Mouse (Mus musculus) embryonic stem cell, embryonic (primary cell): ENCODE results near the gene Naif1.
"Not testable (repeated sequence)": the region's sequence is repeated elsewhere in the genome, so short reads cannot be mapped to it uniquely, and the experiment has no call there.

ENCODE experiments used
- CTCF ChIA-PET, 4 experiments: fragments of 300-600 bp in 2 of 4; fragments of 350-600 bp in 2 of 4; sonication (Branson Sonifier 250); formaldehyde crosslinking; loops; one replicate each; lab custom pipeline; 2022; ENCODE audit warnings: inconsistent platforms in 2 of 4; lab: Charles Lee
- POLR2A ChIA-PET, 4 experiments: fragments of 300-600 bp in 2 of 4; fragments of 350-600 bp in 2 of 4; sonication (Branson Sonifier 250); formaldehyde crosslinking; loops; one replicate each; lab custom pipeline; 2022; ENCODE audit warnings: antibody characterized with exemption in 4 of 4, inconsistent platforms in 1 of 4; lab: Charles Lee

Naif1 gene

GRCm38 (mm10) chr2:32471001-32471680 lies 20.9 kb downstream of the Naif1 start:
- ChIA-PET CTCF (interaction anchor here in 3 of 4 experiments (0.6 to 1.1 kb wide), 3 partner anchors 12 to 196 kb away, joined by 3 read pairs; no protein-coding TSS in a partner anchor), POLR2A (interaction anchor here in 1 of 4 experiments (0.7 kb wide), 1 partner anchor 43 kb away, joined by 3 read pairs; no protein-coding TSS in a partner anchor)

GRCm38 (mm10) chr2:32471681-32472061 lies 21.4 kb downstream of the Naif1 start:
- ChIA-PET POLR2A (interaction anchor here in 1 of 4 experiments (0.7 kb wide), 1 partner anchor 42 kb away, joined by 3 read pairs; no protein-coding TSS in a partner anchor), CTCF (interaction anchor here in 3 of 4 experiments (0.6 to 1.1 kb wide), 3 partner anchors 12 to 195 kb away, joined by 3 read pairs; no protein-coding TSS in a partner anchor)

- CTCF ChIA-PET, POLR2A ChIA-PET: not testable (repeated sequence)
Observed at GRCm38 (mm10) chr2:32475361-32475760, 25.1 kb downstream of the Naif1 start.

- POLR2A ChIA-PET, result interaction anchor here in 2 of 4 experiments (1.3 to 1.6 kb wide), 2 partner anchors 31 to 61 kb away, joined by 3 to 6 read pairs; partner anchors contain the start of gene Slc25a25 (in 1 of the 2)
- CTCF ChIA-PET, result interaction anchor here in 2 of 4 experiments (0.9 to 1.5 kb wide), 9 partner anchors 9 to 348 kb away, joined by 3 to 13 read pairs (median 4); partner anchors contain the start of gene Dpm2 (in 1 of the 2)
Observed at GRCm38 (mm10) chr2:32482351-32482750, 32.1 kb downstream of the Naif1 start.

- CTCF ChIA-PET, result interaction anchor here (0.6 to 1.6 kb wide), 34 partner anchors 8 to 361 kb away, joined by 3 to 13 read pairs (median 3); partner anchors contain the start of genes 9430097D07Rik (in 2 of the 4), Dpm2 (in 1 of the 4), Pip5kl1 (in 1 of the 4) and Slc25a25 (in 1 of the 4)
Observed at GRCm38 (mm10) chr2:32483179-32483875, 33.1 kb downstream of the Naif1 start.

GRCm38 (mm10) chr2:32484933-32485332 lies 34.7 kb downstream of the Naif1 start:
- ChIA-PET CTCF (interaction anchor here (0.6 to 6.3 kb wide), 23 partner anchors 9 to 351 kb away, joined by 3 to 117 read pairs (median 4); partner anchors contain the start of genes Pip5kl1 (in 1 of the 4) and St6galnac4 (in 1 of the 4)), POLR2A (interaction anchor here in 3 of 4 experiments (0.5 to 5.1 kb wide), 21 partner anchors 17 to 338 kb away, joined by 3 to 15 read pairs (median 4); partner anchors contain the start of gene Slc25a25 (in 1 of the 3))

More at GRCm38 (mm10) chr2:32483179-32483875, 33.1 kb downstream of the Naif1 start:
- POLR2A ChIA-PET, result interaction anchor here in 3 of 4 experiments (0.6 to 1.6 kb wide), 11 partner anchors 10 to 1620 kb away, joined by 3 to 10 read pairs (median 4); partner anchors contain the start of gene Slc25a25 (in 1 of the 3)

- CTCF ChIA-PET, result interaction anchor here (0.5 to 6.3 kb wide), 25 partner anchors 8 to 533 kb away, joined by 3 to 117 read pairs (median 5); partner anchors contain the start of genes 1110008P14Rik (in 1 of the 4), Dnm1 (in 1 of the 4), Pip5kl1 (in 1 of the 4) and Swi5 (in 1 of the 4)
- POLR2A ChIA-PET, result interaction anchor here in 3 of 4 experiments (0.7 to 5.1 kb wide), 23 partner anchors 21 to 326 kb away, joined by 3 to 15 read pairs (median 4); partner anchors contain the start of genes Slc25a25 (in 2 of the 3) and Naif1 (in 1 of the 3)
Observed at GRCm38 (mm10) chr2:32485751-32486150, 35.5 kb downstream of the Naif1 start.

- ChIA-PET CTCF (interaction anchor here (0.5 to 6.3 kb wide), 57 partner anchors 7 to 983 kb away, joined by 3 to 117 read pairs (median 5); partner anchors contain the start of genes 1110008P14Rik (in 2 of the 4), Dnm1 (in 1 of the 4), Slc25a25 (in 1 of the 4) and Swi5 (in 1 of the 4)), POLR2A (interaction anchor here in 3 of 4 experiments (0.6 to 5.1 kb wide), 24 partner anchors 17 to 1932 kb away, joined by 3 to 15 read pairs (median 3); partner anchors contain the start of genes Slc25a25 (in 2 of the 3), Dpm2 (in 1 of the 3), Naif1 (in 1 of the 3) and Swi5 (in 1 of the 3))
Observed at GRCm38 (mm10) chr2:32486155-32486554, 35.9 kb downstream of the Naif1 start.

- POLR2A ChIA-PET, result interaction anchor here in 3 of 4 experiments (0.6 to 5.1 kb wide), 15 partner anchors 16 to 1933 kb away, joined by 3 to 15 read pairs (median 3); partner anchors contain the start of genes Dpm2 (in 1 of the 3), Naif1 (in 1 of the 3), Slc25a25 (in 1 of the 3) and Swi5 (in 1 of the 3)
Observed at GRCm38 (mm10) chr2:32487124-32487623, 36.9 kb downstream of the Naif1 start.

GRCm38 (mm10) chr2:32488679-32489078 lies 38.4 kb downstream of the Naif1 start:
- ChIA-PET CTCF (interaction anchor here (0.5 to 6.3 kb wide), 87 partner anchors 9 to 1936 kb away, joined by 3 to 117 read pairs (median 4); partner anchors contain the start of genes Dpm2 (in 4 of the 4), Pip5kl1 (in 2 of the 4), Slc25a25 (in 2 of the 4) and 1110008P14Rik (in 1 of the 4)), POLR2A (interaction anchor here in 3 of 4 experiments (0.5 to 5.1 kb wide), 23 partner anchors 16 to 1024 kb away, joined by 3 to 15 read pairs (median 4); partner anchors contain the start of genes Fam102a (in 2 of the 3), 1110008P14Rik (in 1 of the 3), Dpm2 (in 1 of the 3) and Slc25a25 (in 1 of the 3))

More at GRCm38 (mm10) chr2:32487124-32487623, 36.9 kb downstream of the Naif1 start:
- CTCF ChIA-PET, result interaction anchor here (0.6 to 6.3 kb wide), 63 partner anchors 8 to 441 kb away, joined by 3 to 117 read pairs (median 4); partner anchors contain the start of genes 1110008P14Rik (in 2 of the 4), Dnm1 (in 1 of the 4), Dpm2 (in 1 of the 4) and Slc25a25 (in 1 of the 4)

GRCm38 (mm10) chr2:32490730-32491129 lies 40.5 kb downstream of the Naif1 start:
- CTCF ChIA-PET, result interaction anchor here in 2 of 4 experiments (0.9 to 1.4 kb wide), 2 partner anchors 46 to 86 kb away, joined by 3 read pairs; no protein-coding TSS in a partner anchor
- POLR2A ChIA-PET, result interaction anchor here in 2 of 4 experiments (0.5 to 2.9 kb wide), 3 partner anchors 46 to 164 kb away, joined by 3 to 11 read pairs (median 3); no protein-coding TSS in a partner anchor

- POLR2A ChIA-PET, result interaction anchor here in 3 of 4 experiments (0.6 to 2.9 kb wide), 12 partner anchors 13 to 154 kb away, joined by 3 to 11 read pairs (median 3); partner anchors contain the start of genes Eng (in 1 of the 3) and St6galnac4 (in 1 of the 3)
- CTCF ChIA-PET, result interaction anchor here in 3 of 4 experiments (0.5 to 2.6 kb wide), 10 partner anchors 9 to 92 kb away, joined by 3 to 8 read pairs (median 4); partner anchors contain the start of gene 9430097D07Rik (in 1 of the 3)
Observed at GRCm38 (mm10) chr2:32492661-32493060, 42.4 kb downstream of the Naif1 start.

GRCm38 (mm10) chr2:32493301-32493701 lies 43.0 kb downstream of the Naif1 start:
- POLR2A ChIA-PET, result interaction anchor here in 3 of 4 experiments (0.6 to 2.9 kb wide), 13 partner anchors 10 to 258 kb away, joined by 3 to 11 read pairs (median 3); partner anchors contain the start of genes Eng (in 1 of the 3) and St6galnac4 (in 1 of the 3)
- CTCF ChIA-PET, result interaction anchor here (0.6 to 2.6 kb wide), 9 partner anchors 8 to 90 kb away, joined by 3 to 8 read pairs (median 4); partner anchors contain the start of gene 9430097D07Rik (in 1 of the 4)

- CTCF ChIA-PET, result interaction anchor here in 3 of 4 experiments (0.6 to 1.5 kb wide), 4 partner anchors 9 to 90 kb away, joined by 3 to 4 read pairs (median 3); no protein-coding TSS in a partner anchor
- POLR2A ChIA-PET, result interaction anchor here in 3 of 4 experiments (0.6 to 2.1 kb wide), 6 partner anchors 9 to 152 kb away, joined by 3 to 5 read pairs (median 3); partner anchors contain the start of gene Eng (in 1 of the 3)
Observed at GRCm38 (mm10) chr2:32494522-32494921, 44.3 kb downstream of the Naif1 start.

- CTCF ChIA-PET, result interaction anchor here in 3 of 4 experiments (0.6 to 2.1 kb wide), 8 partner anchors 8 to 91 kb away, joined by 3 to 9 read pairs (median 4); no protein-coding TSS in a partner anchor
- POLR2A ChIA-PET, result interaction anchor here (0.6 to 2.1 kb wide), 12 partner anchors 8 to 361 kb away, joined by 3 to 11 read pairs (median 4); partner anchors contain the start of gene Fam102a (in 1 of the 4)
Observed at GRCm38 (mm10) chr2:32495185-32495726, 45.0 kb downstream of the Naif1 start.
